Mouse (Mus musculus) retina, adult 2 months (tissue): ENCODE measurements around the gene Dctn2.

Experiments used
- DNase-seq: peaks from one replicate; pipeline ENCODE4 v3.0.0-alpha.2; 2012; ENCODE audit warnings: low read depth, low spot score

The Dctn2 gene

DNA sequence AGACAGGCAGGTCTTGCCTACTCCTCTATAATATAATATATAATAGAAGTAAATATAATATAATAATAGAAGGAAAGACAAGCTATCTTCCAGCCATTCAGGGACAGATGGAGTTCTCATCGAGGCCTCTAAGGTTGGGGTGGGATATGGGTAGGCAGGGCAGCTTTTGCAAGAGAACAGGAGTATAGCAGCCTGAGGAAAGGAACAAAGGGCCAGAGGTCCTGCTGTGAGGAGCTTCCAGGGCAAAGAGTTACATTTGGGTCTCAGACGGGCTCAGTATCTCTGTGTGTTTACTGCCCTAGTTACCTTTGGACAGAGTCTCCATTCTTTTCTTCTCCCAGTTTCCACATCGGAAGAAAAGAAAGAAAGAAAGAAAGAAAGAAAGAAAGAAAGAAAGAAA is 2.5 kb upstream of the Dctn2 start:
- no peak for DNase-seq

DNA sequence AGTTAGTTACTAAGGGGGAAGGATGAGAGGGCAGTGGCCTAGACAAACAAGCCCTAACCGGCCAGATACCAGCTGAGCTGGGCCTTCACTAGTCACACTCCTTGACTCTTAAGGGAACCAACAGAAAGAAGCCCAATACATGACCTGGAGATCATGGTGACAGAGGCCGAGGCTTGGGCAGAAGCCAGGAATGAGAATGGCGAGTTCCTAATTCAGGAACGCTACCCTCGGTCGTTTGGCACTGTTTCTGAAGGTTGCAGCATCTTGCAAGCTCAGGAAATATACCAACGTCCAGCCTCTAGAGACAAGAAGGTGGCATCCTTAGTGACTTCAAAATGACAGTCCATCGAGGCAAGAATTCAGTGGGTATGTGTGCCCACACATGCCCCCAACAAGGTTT is 1.8 kb upstream of the Dctn2 start:
- no peak for DNase-seq

DNA sequence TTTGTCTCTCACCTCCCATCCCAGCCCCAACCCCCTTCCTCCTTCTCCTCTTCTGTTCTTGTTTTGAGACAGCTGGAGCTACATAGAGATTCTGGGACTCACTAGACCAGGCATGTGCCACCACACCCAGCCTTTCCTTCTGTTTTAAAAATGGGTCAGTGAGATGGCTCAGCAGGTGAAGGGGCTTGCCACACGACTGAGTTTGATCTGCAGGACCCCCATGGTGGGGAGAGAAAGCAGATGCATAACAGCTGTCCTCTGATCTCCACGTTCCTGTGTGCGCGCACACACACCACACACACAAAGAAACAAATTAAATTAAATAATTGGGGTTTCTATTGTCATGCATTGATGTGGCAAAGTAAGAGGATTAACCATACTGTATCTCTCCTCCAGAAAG is 1.2 kb upstream of the Dctn2 start:
- no peak for DNase-seq

DNA sequence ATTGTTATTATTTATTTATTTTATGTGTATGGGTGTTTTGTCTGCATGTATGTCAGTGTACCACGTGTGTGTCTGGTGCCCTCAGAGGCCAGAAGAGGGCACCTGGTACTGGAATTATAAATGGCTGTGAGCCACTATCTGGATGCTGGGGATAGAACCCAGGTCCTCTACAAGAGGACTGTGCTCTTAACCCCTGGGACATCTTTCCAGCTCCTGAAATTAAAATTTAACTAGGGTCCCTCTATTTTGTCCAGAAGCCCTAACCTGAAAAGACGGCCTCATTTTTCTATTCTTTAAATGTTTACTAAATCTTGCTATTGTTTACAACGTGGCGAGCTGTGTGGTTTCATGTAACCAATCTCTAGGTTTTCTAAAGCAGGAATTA is 449 bp upstream of the Dctn2 start:
- no peak for DNase-seq

DNA sequence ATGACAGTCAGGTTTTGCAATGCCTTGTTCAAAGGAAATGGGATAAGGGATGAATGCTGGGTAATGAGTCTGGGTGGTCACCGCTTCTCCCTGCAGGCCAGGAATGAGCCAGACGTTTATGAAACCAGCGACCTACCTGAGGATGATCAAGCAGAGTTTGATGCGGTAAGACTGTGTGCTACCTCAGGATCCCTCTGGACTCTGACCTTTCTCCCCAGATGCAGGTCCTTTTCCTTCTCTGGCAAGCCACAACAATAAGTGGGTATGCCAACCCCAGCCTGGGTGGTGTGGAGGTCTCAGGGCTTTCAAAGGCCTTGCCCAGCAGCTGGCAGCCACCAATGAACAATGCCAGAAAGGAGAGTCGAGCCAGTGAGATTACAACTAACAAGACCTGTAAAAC is 1.1 kb downstream of the Dctn2 start:
- DNase-seq = no peak

DNA sequence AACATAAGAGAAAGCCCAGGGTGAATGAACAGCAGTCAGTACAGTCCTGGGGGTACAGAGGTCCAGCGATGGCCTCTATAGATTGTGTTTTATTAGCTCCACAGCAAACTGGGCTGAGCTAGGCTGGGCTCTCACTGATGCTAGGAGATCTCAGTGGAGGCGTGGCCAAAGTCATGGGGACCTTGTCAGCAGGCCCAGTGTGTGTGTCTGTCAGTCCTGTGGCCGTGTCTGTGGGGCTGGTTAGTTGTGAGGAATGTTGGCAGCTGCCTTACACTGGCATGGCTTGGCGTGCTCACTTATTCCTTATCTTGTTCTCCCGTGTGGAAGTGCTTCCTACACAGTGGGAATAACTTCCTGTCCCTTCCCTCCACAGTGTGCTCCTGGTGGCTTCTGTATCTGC is 2.2 kb downstream of the Dctn2 start:
- no peak for DNase-seq

DNA sequence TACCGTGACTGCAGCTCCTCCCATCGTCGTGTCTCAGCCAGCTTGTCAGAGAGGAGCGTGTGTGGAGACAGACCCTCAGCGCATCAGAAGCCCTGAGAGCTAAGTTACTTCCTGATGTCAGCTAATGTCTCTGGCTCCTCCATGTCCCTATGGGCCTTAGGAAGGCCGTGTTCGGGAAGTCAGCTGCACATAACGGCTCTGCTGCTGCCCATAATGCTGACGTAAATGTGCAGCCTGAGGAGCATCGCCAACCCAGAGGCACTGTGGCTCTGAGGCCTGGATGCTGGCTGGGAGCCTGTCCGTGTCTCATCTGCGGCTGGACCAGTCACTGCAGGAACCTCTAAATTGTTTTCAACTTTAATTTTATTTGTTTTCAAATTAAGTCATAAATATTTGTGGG is 2.9 kb downstream of the Dctn2 start:
- DNase-seq = no peak

DNA sequence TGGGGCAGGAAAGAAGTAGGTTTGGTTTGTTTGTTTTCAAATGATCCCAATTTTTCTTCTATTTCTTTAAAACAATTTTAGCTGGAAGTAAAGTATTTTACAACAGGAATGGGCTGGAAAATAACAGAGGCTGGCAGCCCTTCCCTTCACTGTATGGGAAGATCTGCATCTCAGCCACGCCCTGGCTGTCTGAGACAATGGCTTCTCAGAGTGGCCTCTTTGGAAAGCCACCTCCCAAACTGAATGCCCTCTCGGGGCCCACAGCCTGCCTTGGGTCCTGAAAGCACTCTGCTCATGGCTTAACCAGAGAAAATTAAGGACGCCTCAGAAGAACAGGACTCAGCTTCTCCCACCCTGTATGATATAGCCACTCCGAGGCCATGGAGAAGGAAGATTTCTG is 3.7 kb downstream of the Dctn2 start:
- no peak for DNase-seq

DNA sequence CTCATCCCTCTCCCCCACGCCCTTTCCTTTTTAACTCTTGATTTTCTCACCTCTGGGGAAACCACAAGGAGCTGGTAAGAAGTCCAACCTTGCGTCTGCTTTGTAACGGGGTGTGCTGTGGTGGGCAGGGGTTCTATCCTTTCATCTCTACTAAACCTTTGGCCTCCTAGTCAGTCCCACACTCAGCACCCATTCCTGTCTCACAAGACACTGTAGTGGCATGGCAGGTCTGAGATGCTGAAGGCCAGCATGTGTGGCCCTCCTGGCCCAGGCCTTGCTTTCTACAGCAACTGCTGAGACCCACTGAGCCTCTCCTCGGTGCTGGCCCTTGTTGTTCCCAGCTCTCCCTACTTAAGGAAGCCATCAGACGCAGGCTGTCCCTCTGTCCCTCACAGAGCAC is 6.2 kb downstream of the Dctn2 start:
- DNase-seq = no peak

DNA sequence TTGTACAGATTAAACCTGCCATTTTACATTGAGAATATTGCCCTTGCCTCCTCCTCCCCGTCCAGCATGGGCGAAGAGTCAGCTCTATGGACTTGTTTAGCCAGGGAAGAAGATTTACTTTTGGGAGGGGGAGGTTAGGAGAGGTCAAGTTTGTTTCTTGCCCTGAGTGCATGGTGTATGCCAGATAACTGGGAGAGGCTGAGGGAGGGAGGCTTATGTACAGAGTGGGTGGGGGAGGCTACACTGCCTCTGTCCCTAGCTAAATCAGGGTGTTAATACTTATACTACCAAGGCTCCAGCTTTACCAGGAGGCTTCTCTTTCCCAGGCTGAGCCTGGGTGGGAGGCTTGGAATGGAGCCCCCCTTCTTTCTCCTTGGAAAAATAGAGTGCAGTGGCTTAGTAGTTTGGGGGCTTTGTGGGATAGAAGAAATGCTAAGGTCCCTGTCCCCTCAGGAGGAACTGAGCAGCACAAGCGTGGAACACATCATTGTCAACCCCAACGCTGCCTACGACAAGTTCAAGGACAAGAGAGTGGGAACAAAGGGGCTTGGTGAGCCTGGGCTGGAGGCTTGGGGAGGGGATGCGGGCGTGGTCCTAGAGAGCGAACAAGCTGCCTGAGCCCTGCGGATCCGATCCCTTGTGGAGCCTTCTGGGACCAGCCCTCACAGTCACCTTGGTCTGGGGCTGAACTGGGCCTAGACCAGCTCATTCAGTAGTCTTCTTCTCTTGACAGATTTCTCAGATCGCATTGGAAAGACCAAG is 8.3 kb downstream of the Dctn2 start:
- DNase-seq = no peak

DNA sequence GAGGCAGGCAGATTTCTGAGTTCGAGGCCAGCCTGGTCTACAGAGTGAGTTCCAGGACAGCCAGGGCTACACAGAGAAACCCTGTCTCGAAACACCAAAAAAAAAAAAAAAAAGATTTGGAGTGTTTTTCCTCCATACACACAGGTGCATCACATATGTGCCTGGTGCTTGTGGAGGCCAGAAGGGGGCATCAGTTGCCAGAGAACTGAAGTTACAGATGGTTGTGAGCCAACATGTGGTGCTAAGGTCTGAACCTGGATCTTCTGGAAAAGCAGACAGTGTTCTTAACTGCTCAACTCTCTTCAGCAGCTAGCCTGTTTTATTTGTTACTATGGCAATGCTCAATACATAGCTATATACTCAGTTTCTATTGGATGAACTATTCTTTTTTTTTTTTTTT is 13.6 kb downstream of the Dctn2 start:
- no peak for DNase-seq

DNA sequence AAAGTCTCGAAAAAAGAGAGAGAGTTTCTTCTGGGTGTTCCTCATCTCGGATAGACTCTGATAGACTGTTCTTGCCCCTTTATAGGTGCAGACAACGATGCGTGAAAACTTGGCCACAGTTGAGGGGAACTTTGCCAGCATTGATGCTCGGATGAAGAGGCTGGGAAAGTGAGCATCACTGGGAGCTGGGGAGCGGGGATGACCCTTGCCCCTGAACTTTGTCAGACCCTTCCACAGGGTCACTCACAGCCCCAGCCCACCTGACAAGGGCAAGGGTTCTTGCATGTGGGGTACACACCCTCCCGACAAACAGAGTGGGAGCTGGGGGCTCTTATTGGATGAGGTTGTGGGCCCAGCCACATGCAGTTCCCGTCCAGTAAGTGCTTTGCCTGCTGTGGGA is 15.1 kb downstream of the Dctn2 start:
- DNase-seq = no peak

DNA sequence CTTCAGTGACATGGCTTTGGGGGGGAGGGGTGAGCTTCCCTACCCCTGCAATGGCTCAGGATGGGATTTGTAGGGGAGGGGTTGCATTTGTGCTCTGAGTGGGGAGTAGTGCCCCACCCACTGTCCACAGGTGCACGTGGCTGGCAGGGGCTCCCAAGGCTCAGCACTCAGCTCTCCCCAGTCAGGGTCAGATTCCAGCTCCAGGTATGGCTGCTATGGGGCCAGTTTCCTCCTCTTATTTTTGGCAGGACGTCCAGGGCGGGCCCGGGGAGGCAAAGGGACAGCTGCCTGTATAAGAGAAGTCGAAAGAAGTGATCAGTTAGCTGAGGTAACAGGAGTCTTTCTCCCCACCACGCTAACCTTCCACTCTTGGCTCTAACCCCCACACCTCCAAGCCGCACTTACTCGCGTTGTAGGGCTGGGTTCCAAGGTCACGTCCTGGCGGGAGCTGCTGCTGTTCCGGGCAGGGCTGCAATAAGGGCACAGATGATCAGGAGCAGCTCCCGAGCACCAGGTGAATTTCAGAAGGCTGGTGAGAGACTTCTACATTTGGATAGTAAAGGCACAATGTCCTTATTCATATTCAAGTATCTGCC is 16.6 kb downstream of the Dctn2 start:
- no peak for DNase-seq

DNA sequence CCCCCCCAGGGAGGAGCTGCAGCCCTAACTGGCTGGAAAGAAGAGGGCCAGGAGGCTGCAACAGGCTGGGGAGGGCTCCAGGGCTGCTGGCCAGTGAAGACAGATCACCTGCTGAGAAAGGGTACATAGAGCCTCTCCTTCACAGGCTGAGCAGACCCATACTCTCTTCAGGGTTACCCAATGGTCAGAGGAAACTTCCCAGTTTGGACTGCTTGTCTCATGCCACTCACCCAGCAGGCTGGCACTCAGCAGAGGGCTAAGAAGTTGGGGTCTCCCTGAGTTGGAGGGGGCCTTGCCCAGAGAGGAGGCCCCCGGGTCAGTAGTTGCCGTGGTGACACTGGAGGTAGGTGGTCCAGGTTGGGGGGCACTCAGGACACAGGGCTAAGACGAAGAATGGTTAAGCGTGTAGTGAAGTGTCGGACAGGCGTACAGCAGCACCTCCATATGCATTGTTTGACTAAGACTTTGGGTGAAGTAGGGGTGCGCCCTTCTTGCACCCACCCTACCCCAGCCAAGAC is 18.0 kb downstream of the Dctn2 start:
- DNase-seq = no peak

DNA sequence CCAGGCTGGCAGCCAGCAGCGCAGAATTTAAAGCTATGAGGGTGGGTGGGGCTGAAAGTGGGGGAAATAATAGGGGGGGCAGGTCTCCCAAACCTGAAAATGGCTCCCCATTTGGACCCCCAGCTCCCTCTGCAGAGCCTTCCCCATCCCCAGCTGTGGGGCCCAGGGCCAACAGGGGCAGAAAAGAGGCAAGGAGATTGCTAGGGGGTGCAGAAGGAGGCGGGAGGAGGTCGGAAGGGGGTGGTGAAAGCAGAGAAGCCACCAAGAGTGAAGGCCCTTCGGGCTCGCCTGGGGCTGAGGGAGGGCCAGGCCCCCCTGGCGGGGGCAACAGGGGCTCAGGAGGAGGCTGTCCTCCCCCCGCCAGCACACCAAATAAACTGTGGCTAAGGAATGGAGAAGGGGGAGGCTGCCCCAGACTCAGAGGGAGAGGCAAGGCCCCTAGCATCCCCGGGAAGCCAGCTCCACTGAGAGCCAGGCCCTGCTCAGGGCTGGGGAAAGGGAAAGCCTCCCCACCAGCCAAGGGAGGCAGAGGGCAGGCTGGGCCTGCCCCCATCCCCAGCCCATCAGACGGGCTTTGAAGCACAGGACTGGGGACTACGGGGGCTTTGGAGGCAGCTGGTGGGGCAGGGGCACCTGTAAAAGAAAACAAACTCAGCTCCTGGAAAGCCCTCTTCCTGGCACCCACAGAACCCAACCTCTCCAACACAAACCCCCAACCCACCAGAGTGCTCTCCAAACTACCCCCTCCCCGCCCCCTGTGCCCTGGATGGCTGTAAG is 18.7 kb downstream of the Dctn2 start:
- no peak for DNase-seq

DNA sequence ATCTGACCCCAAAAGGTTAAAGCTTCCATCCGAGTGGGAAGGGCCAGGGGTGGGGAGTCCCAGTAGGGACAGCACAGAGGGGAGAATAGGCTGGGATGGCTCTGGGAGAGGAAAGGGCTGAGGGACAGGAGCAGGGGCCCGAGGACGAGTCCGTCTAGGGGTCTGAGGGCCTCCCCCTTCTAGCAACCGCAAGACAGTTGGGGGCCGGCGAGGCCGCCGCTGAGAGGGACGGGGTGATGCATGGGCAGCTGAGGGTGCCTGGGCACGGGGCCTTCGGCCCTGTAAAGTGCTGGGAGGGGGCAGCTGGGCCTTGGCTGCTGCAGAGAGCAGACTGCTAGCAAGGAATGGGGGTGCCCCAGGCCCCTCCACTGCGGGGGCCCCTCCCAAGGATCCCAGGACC is 19.5 kb downstream of the Dctn2 start:
- DNase-seq = no peak

DNA sequence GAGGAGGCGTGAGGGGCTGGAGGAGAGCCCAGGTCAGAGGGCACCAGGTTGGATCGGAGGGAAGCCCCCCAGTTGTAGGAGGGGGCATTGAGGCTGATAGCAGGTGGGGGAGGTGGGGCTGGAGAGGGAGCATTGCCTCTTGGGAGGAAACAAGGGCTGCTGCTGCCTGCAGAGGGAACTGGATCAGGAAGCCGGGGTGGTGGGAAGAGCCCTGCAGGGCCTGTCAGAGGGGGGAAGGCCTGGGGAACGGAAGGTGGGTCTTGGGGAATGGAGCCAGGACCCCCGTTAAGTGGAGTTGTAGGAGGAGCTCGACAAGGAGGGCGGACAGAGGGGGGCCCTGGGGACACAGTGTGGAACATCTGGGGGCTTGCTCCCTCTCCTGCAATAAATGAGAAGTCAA is 20.0 kb downstream of the Dctn2 start:
- no peak for DNase-seq

DNA sequence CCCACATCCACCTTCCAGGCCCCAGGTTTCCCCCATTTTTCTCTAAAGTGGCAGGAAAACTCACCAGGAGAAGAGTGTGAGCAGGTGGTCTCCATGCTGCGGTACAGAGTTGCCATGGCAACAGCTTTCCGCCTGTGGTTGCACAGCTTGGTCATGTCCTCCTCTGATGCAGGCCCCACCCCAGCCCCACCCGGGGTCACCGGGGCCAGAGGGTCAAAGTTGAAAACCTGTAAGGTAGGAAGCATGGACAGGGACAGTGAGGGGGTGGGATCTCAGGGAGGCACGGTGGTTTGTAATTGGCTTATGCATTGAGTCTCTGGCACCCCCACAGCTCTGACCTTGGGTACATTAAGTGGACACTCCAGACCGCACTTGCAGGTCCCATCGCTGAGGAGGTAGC is 20.6 kb downstream of the Dctn2 start:
- DNase-seq = no peak

DNA sequence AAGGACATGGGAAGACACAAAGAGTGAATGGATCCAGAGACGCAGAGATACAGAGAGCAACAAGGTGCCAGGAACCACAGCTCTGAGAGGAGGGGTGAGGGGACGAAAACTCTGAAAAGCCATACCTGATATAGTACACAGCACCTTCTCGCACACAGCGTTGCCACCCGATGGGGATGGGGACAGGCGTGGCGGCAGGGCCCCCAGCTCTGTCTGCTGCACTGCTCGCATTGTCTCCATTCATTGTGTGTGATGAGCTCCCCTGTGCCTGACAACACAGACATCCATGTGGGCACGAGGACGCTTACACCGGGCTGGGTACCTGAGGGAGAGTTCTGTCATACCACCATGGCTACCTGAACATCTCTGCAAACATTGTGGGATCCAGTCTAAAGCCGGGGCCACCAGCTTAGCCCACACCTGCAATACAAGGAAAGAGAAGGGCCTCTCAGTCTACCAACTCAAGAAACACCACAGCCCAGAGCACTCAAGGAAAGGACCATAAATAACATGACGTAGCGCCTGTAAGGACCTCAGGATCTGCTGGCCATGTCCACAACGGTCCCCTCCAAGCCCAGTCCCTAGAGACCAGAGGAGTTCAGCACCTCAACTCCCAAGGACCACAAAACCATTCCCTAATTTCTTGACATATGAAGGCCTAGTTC is 21.2 kb downstream of the Dctn2 start:
- DNase-seq = no peak

DNA sequence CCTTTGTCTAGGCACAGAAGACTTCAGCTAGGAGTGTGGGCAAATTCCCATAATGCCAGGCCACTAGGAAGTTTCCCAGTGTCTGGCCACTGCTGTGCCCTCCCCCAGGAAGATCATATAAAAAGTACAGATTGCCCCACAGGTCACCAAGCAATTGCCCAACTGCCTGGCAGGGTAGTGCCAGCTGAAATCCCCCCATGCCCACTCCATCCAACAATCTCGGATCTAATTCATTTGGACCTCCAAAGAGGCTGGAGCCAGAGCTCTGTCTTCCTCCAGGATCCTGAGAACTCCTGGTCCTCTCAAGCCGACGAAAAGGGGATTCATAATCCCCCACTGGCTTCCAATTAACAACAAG is 21.7 kb downstream of the Dctn2 start:
- no peak for DNase-seq

DNA sequence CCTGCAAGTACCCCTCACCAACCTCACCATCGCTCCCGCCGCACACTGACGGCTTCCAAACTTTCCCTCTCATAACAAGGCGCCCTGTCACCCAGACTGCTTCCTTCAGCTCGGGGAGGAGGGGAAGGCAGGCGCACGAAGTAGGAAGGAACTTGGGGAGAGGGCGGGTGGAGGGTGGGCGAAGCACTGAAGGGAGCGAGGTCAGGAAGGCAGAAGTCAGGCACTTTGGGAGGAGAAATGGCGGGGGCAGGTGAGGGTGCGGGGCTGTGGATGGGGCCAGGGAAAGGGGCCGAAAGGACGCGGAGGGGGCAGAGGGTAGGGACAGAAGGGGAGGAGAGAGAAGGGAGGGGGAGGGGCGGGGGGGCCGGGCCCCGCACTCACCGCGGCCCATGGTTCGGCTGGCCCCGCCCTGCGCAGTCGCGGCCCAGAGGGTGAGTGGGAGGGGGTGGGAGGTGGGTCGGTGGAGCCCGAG is 22.2 kb downstream of the Dctn2 start:
- no peak for DNase-seq
